ENCODE assay signal across 19 mouse cellular contexts in the genomic region with DNA sequence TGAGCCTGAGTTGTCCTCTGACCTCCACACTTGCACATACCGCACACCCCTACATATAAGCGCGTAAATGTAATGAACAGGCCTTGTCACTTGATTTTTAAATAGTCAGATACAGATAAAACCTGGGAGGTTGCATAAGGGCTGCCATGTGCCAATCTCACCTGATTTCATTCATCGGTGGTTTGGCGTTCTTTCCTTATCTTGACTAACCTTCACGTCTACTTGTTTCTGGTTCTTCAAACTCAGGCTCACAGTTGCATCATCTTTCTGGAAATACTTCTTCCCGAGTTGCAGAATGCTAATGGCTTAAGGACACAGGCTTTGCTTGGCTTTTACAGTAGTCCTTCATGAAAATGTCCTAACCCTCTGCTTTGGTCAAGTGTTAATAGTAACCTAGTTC.
"Had no signal": no experiment of that assay in that cellular context is flagged by ENCODE, and none has a peak within 500 bp of the region (broad histone marks: within the 10 kb centered on the region; RNA-seq: fewer than 3 reads in every experiment).

No protein-coding gene starts in this region.

- H3K9me3 ChIP-seq: limb, embryonic 10.5 days; limb, embryonic 13.5 days; stomach, embryonic 15.5 days had no signal

- H3K9ac ChIP-seq: limb, embryonic 13.5 days; liver, embryonic 14.5 days; liver, postnatal 0 days; lung, embryonic 14.5 days; stomach, embryonic 15.5 days had no signal

- H3K4me1 ChIP-seq: limb, embryonic 10.5 days; limb, embryonic 13.5 days; stomach, embryonic 15.5 days had no signal

- H3K27me3 ChIP-seq: limb, embryonic 13.5 days; stomach, embryonic 15.5 days had no signal

- ATAC-seq: intestine, embryonic 16.5 days; liver, postnatal 0 days had no signal

- H3K4me2 ChIP-seq: limb, embryonic 13.5 days; liver, embryonic 11.5 days; lung, embryonic 14.5 days; midbrain, embryonic 11.5 days; stomach, embryonic 15.5 days had no signal

- DNase-seq: kidney, adult 18-20 months; kidney, adult 9 months; kidney, postnatal 14 days; kidney, postnatal 4 days; liver, postnatal 0 days; lung, embryonic 14.5 days; midbrain, embryonic 14.5 days; right cerebral cortex, adult 18-20 months; right cerebral cortex, postnatal 14 days; right cerebral cortex, postnatal 4 days; thymus, postnatal 25 days had no signal

- H3K27ac ChIP-seq: limb, embryonic 10.5 days; limb, embryonic 13.5 days; liver, embryonic 14.5 days; macrophage; stomach, embryonic 15.5 days had no signal

- H3K36me3 ChIP-seq: limb, embryonic 10.5 days; limb, embryonic 13.5 days; stomach, embryonic 15.5 days had no signal

- H3K4me3 ChIP-seq: limb, embryonic 10.5 days; limb, embryonic 13.5 days; stomach, embryonic 15.5 days had no signal
